Mouse (Mus musculus): ENCODE results near the gene Sptbn1.

- TF ChIP-seq CTCF (IDR thresholded peaks at IDR 0.05; ENCODE audit: extremely low read depth, insufficient read depth, insufficient read length, insufficient replicate concordance) (no peak), POLR2A (IDR thresholded peaks at IDR 0.05; ENCODE audit: low read depth, low read length) (no peak)
These were observed 135.4 kb downstream of the Sptbn1 start for GRCm38 (mm10) chr11:30132581-30132980.

Measured in spleen, adult 2 months (tissue).